Mouse (Mus musculus) adipocyte (in vitro differentiated cells): ENCODE measurements around the gene Olfr1263.

Source experiments
- DNase-seq: peaks from one replicate; pipeline ENCODE4 v3.0.0-alpha.2; 2016; ENCODE audit warnings: low spot score

Gene Olfr1263

DNA sequence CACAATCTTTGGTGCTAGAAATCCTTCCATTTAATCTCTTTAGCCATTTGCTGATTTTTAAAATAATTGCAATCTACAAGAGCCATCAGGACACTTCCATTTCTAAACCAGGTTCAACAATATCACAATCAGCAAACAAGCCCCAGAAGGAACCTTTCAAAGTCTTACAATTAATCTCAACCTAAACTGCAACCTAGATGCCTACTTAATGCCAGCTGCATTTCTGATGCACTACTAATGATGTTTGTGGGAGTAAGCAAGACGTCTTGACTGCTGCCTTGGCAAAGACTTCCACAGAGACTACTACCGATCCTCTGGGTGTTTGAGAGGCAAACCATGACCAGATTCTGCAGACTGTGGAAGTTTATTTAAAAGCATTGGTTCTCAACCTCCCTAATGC, at the start of gene Olfr1263:
Gene Olfr1263, plus strand, starts transcription at position 301 of the 400 bp plus-strand sequence.
- DNase-seq = no peak

DNA sequence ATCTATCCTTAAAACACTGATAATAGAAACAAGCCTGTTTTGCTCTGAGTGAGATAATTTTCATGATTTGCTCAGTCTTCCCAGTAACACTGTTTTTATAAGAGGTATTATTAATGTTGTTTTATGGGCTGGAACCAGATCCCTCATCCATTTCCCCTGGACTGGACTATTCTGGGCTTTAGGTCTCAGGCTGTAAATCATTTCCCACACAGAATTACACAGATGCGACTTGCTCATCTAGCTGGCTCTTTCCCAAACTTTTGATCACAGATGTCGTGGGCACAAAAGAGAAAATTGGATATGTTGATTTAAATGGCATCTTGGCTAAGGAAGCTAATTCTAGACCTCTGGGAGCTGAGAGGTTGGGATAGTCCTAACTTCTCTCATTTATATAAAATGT, 37.7 kb upstream of the Olfr1263 start, which contains the start of gene Olfr1260:
Gene Olfr1260, plus strand, starts transcription at position 157 of the 400 bp plus-strand sequence.
- no peak for DNase-seq

DNA sequence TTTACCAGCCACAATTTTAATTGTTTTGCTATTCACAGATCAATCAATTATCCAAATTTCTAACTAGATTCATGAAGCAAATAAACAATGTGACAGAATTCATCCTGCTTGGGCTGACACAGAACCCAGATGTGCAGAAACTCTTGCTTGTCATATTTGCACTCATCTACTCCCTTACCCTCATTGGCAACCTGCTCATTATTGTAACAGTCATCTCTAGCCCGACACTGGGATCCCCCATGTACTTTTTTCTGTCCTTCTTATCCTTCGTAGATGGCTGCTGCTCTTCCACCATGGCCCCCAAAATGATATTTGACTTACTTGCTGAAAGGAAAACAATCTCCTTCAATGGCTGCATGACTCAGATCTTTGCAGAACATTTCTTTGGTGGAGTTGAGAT, 34.2 kb upstream of the Olfr1263 start:
- DNase-seq = no peak

DNA sequence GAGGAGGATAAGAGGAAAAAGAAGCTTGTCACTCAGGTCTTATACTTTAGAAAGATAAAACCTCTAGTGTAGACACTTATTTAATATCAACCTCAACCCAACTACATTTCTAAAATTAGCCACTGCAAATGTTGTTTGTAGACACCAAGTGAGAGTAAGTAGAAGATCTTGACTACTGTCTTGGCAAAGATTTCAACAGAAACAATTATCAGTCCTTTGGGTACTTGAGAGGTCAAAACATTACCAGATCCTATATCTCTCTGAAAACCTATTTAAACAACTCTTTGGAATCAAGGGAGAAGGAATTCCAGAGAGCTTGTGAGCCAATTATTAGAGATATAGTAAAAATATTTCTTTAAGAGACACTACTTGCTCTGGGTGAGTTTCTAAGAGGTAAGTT, 21.0 kb upstream of the Olfr1263 start, which contains the start of gene Olfr1261:
Gene Olfr1261, plus strand, starts transcription at position 301 of the 400 bp plus-strand sequence.
- no peak for DNase-seq

DNA sequence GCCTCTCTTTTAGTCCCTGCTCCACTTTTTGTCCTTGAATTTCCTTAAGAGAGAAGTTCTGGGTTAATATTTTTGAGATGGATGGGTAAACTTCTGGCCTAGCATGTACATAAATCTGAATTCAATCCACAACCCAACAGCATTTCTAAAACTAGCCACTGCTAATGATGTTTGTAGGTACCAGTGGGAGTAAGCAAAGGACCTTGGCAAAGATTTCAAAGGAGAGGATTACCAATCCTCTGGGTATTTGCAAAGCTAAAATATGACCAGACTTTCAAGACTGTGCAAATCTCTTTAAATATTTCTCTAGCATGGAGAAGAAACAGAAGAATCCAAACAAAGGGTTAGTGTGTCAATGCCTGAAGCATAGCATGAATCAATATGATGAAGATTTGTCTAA, 12.1 kb upstream of the Olfr1263 start, which contains the start of gene Olfr1262:
Gene Olfr1262, plus strand, starts transcription at position 301 of the 400 bp plus-strand sequence.
- DNase-seq = no peak

DNA sequence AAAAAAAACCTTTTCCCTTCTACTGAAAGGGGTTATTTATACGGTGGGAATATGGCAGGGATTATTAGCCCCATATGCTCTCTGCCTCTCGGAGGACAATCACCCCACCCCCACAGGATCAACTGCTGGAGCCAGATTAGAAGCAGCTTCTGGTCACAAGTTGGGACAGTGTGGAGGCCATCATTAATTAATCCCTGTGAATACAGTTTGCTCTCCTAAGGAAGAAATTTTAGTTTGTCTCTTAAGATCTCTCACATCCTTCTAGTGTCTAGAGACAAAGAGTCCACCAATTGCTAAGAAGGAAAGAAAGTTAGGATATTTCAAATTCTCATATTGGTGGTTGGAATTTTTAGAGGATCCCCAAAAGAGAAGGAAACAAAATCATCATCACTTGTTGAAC, 13.5 kb downstream of the Olfr1263 start, which contains the start of gene Olfr1264:
Gene Olfr1264, minus strand, starts transcription at position 101 of the 400 bp plus-strand sequence.
- no peak for DNase-seq

DNA sequence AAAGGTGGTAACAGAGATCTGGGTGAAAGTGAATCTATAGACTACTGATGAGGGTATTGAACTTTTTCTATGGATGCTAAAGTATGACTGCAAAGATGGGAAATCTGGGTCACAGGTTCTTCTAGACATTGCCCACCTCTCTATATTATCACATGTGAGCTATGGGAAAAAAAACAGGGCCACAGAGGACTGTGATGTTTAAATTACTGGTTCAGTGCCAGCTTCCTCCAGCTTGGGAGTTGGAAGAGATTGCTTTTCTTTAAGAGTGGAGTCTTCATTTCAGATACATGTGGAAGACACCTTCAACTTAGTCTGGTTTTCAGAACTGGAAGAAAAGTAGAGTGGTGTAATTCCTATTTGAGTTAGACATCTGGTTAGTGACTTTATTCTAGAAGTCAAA, 23.1 kb downstream of the Olfr1263 start, which contains the start of gene Olfr1265:
Gene Olfr1265, plus strand, starts transcription at position 301 of the 400 bp plus-strand sequence.
- DNase-seq = no peak

DNA sequence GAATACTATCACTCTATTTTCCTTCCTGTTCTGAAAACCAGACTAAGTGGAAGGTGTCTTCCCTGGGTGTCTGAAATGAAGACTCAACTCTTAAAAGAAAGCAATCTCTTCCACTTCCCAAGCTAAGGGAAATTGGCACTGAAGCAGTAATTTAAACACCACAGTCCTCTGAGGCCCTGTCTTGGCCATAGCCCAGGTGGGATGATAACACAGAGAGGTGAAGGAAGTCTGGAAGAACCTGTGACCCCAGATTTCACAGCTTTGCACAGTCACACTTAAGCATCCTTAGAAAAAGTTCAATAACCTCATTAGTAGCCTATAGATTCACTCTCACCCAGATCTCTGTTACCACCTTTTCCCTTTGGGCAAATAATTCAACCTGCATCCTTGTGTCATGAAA, 51.6 kb downstream of the Olfr1263 start, which contains the start of gene Olfr140:
Gene Olfr140, minus strand, starts transcription at position 101 of the 400 bp plus-strand sequence.
- no peak for DNase-seq
